Mouse (Mus musculus): ENCODE measurements around the gene Pdp2. TPM values are rescaled to one million over a fixed set of nuclear protein-coding genes. Genes with fewer than 3 reads are reported as not detected.
"Not testable (repeated sequence)": the region's sequence is repeated elsewhere in the genome, so short reads cannot be mapped to it uniquely, and the experiment has no call there.

Pdp2 gene
- total RNA-seq, 2 experiments from 2014 or later: 30.4 to 33.0 TPM

GRCm38 (mm10) chr8:104631975-104632374, 40.7 kb downstream of the Pdp2 start:
- no peak for DNase-seq

- no peak for DNase-seq
Observed at GRCm38 (mm10) chr8:104632486-104632885, 41.2 kb downstream of the Pdp2 start.

GRCm38 (mm10) chr8:104633156-104633744, 42.0 kb downstream of the Pdp2 start:
- DNase-seq: peak; percentile 52 to 55

GRCm38 (mm10) chr8:104635004-104635710, 43.9 kb downstream of the Pdp2 start:
- DNase-seq: peak in 1 of 2 experiments; percentile 36

DNA sequence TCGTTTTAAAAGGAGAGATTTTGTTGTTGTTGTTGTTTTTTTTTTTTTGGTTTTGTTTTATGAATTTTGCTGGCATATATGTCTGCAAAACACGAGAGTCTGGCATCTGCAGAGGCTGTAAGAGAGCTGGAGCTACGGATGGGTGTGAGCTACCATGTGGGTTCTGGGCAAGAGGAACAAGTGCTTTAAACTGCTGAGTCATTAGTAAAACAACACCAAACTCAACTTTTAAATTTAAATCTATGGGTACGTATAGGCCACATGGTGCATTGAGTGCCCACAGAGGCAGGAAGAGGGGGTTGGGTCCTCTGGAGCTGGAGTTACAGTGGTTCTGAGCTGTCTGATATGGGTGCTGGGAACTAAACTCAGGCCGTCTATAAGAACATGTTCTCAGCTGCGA, 46.8 kb downstream of the Pdp2 start:
- no peak for DNase-seq

- DNase-seq: no peak
Observed at GRCm38 (mm10) chr8:104640241-104640640, 49.0 kb downstream of the Pdp2 start.

DNA sequence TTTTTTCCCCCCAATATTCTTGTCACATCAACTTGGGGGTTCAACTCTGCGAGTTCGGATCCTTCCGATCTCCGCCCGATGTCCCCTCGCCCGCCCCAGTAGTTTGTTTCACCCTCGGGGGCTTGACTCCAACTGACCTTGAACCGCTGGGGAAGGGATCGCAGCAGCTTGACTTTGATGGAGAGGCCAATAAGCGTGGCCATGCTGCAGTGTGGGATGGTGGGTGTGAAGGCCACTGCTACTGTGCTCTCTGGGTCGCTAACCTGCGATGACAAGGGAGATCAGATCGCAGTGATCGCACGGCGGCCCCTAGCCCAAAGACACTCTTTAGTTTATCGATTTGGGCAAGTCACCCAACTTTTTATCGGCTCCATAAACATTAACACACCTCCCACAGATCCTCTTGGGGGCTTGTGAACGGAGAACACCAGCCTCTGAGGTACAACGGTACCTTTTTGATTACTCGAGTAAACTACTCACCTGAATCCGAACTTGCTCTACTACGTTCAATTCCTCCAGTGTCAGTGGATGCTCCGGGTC, 49.6 kb downstream of the Pdp2 start:
- DNase-seq: no peak

- peak; percentile 92 to 94 for DNase-seq
Observed at GRCm38 (mm10) chr8:104641426-104642323, 50.4 kb downstream of the Pdp2 start, which contains the start of gene Ciao2b. Ciao2b (minus strand) TSS chr8:104641965.

DNA sequence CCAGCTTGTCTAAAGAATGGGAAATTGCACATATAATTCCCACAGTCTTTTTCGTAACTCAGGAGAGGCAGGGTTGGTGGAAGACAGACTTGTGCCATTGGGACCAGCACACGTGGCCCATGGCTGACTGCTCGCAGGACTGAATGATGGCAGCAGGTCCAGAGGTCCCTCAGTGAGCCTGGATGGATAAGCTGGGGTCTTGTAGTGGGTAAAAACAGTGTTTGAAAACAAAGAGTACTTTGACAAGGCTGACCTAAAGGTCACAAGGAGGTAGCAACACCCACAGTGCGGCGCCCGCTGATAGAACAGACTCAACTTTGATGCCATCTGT, 51.0 kb downstream of the Pdp2 start:
- no peak for DNase-seq

DNA sequence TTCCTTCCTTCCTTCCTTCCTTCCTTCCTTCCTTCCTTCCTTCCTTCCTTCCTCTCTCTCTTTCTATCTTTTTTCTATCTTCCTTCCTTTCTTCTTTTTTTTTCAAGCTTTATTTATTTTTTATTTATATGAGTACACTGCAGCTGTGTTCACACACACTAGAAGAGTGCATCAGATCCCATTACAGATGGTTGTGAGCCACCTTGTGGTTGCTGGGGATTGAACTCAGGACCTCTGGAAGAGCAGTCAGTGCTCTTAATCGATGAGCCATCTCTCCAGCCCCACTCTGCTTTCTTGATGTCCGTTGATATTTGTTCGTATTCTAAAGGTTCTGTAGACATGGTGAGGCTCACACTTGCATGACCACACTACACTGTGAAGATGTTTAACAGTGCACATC, 52.9 kb downstream of the Pdp2 start:
- DNase-seq: not testable (repeated sequence)

Other genes starting within 250 kb of the Pdp2 start
- gene Cmtm4, start 195.6 kb upstream of the Pdp2 start, total RNA-seq (2021): 10 to 100 TPM; 47.7 to 60.9 TPM
- gene Dync1li2, start 148.4 kb upstream of the Pdp2 start, total RNA-seq (2021): 100 to 1,000 TPM; 122 to 135 TPM
- gene Terb1, start 81.5 kb upstream of the Pdp2 start, total RNA-seq (2021): not detected
- 10 to 100 TPM; 36.4 to 38.4 TPM for gene Nae1, start 56.8 kb upstream of the Pdp2 start, total RNA-seq (2021)
- 1 to 10 TPM; 1.5 to 4.1 TPM for gene Car7, start 56.8 kb upstream of the Pdp2 start, total RNA-seq (2021)
- not detected for gene Cdh16, start 32.9 kb downstream of the Pdp2 start, total RNA-seq (2021)
- gene Rrad, start 39.9 kb downstream of the Pdp2 start, total RNA-seq (2021): 10 to 100 TPM in 1 of 2 experiments, 1 to 10 TPM in 1; 3.4 to 14.0 TPM
- 10 to 100 TPM; 46.1 to 51.1 TPM for gene Ciao2b, start 50.5 kb downstream of the Pdp2 start, total RNA-seq (2021)
- gene Ces2a, start 142.6 kb downstream of the Pdp2 start, total RNA-seq (2021): not detected
- under 1 TPM; 0.26 to 0.40 TPM for gene Ces2b, start 240.1 kb downstream of the Pdp2 start, total RNA-seq (2021)